Mouse (Mus musculus) cortical plate, adult 2 months (tissue): ENCODE measurements around the gene Pelp1. TPM values are rescaled to one million over a fixed set of nuclear protein-coding genes. Genes with fewer than 3 reads are reported as not detected.

Experiments used
- H3K27ac ChIP-seq: fragments of 200-500 bp; 2 replicates; pipeline ENCODE4 v1.5.1; 2012; ENCODE audit warnings: low read length, control low read depth, inconsistent platforms; ENCODE audit not compliant: insufficient read depth
- H3K4me1 ChIP-seq: fragments of 200-500 bp; 2 replicates; pipeline ENCODE4 v1.6.1; 2011; ENCODE audit warnings: low read length; ENCODE audit not compliant: control insufficient read depth, insufficient read depth
- H3K4me3 ChIP-seq: fragments of 200-500 bp; 2 replicates; pipeline ENCODE4 v1.5.1; 2011; ENCODE audit warnings: mild to moderate bottlenecking, low read length, control low read depth; ENCODE audit not compliant: insufficient read depth
- CTCF ChIP-seq: fragments of 200-500 bp; IDR thresholded peaks from 2 replicates; pipeline ENCODE4 v1.5.1; 2011; ENCODE audit warnings: mild to moderate bottlenecking, control low read depth, low read length; ENCODE audit not compliant: insufficient read depth; ENCODE audit errors: extremely low read depth
- POLR2A ChIP-seq: fragments of 200-500 bp; IDR thresholded peaks from 2 replicates; pipeline ENCODE4 v1.6.1; 2011; ENCODE audit warnings: mild to moderate bottlenecking, low read length, control low read depth; ENCODE audit not compliant: insufficient read depth; ENCODE audit errors: extremely low read depth
- polyA plus RNA-seq: library from polyadenylated mRNA; depleted of rRNA; stranded (reverse); fragments of >200 nt; gene quantifications from 2 replicates; pipeline ENCODE4 v1.2.3, GENCODE M21; 2012; rRNA removed

Gene Pelp1
- polyA plus RNA-seq, 1 experiment = 19.0 TPM

DNA sequence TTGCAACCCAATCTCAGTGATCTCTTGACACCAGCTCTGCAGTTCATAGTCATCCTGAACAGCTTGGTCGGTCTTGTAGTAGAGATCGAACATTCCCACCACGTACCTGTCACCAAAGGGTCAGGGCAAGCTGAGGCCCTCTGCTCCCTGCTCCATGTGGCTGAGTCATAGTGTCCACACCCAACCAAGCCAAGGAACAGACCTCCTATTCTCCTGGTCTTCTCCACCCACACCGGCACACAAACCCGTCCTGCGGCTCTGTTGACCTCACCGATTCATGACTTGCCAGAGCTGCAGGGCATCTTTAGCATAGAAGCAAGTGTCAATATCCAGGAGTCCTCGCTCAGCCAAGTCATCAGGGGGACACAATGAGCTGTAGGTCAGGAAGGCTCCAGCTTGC lies 64.3 kb downstream of the Pelp1 start:
- no peak overlapping the region for H3K4me3 ChIP-seq
- H3K27ac ChIP-seq = no peak overlapping the region
- no peak for TF ChIP-seq CTCF
- no peak for TF ChIP-seq POLR2A
- no peaks in the 10 kb centered on the region for H3K4me1 ChIP-seq

DNA sequence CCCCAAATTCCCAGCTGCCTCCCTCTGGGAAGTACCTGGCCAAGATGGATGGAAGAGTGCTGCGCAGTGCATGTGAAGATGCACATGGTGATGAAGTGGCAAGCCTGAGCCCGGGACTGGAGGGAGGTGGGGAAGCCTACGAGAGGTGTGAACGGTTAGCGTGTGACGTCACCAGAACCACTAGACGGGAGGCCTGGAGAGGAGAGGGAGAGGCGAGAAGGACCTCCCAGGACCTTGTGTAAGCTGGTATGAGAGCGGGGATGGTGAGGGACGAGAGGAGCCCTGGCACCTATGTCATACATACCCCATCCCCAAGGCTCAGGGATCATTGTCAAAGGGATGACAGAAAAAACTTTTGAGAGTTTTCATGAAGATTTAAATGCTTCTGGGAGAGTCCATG lies 64.8 kb downstream of the Pelp1 start:
- no peak overlapping the region for H3K4me3 ChIP-seq
- no peaks in the 10 kb centered on the region for H3K4me1 ChIP-seq
- no peak for TF ChIP-seq CTCF
- no peak for TF ChIP-seq POLR2A
- no peak overlapping the region for H3K27ac ChIP-seq

Other genes with a start within 250 kb of the Pelp1 start
- gene Slc16a11, start 197.3 kb downstream of the Pelp1 start, polyA plus RNA-seq = 57.4 and 62.1 TPM in 2 replicates
- 6.2 and 6.3 TPM in 2 replicates for gene Slc16a13, start 189.0 kb downstream of the Pelp1 start, polyA plus RNA-seq
- gene Bcl6b, start 180.2 kb downstream of the Pelp1 start, polyA plus RNA-seq = 1.2 and 1.4 TPM in 2 replicates
- gene 0610010K14Rik, start 172.1 kb downstream of the Pelp1 start, polyA plus RNA-seq = 65.5 and 68.4 TPM in 2 replicates
- 10.0 and 10.4 TPM in 2 replicates for gene Gm21988, start 170.2 kb downstream of the Pelp1 start, polyA plus RNA-seq
- gene Rnasek, start 170.2 kb downstream of the Pelp1 start, polyA plus RNA-seq = 330 and 337 TPM in 2 replicates
- 1.5 and 1.6 TPM in 2 replicates for gene Alox12, start 154.7 kb downstream of the Pelp1 start, polyA plus RNA-seq
- 0.08 TPM in 1 of 2 replicates, not detected in the other for gene Alox12e, start 87.4 kb downstream of the Pelp1 start, polyA plus RNA-seq
- gene Alox15, start 58.0 kb downstream of the Pelp1 start, polyA plus RNA-seq = 0.06 and 0.10 TPM in 2 replicates
- gene Arrb2, start 22.6 kb upstream of the Pelp1 start, polyA plus RNA-seq = 58.1 and 61.5 TPM in 2 replicates
- gene Med11, start 41.9 kb upstream of the Pelp1 start, polyA plus RNA-seq = 14.8 and 15.4 TPM in 2 replicates
- gene Zmynd15, start 49.4 kb upstream of the Pelp1 start, polyA plus RNA-seq = 0.44 and 0.47 TPM in 2 replicates
- 1.7 and 2.4 TPM in 2 replicates for gene Cxcl16, start 50.0 kb upstream of the Pelp1 start, polyA plus RNA-seq
- 0.44 and 0.95 TPM in 2 replicates for gene Tm4sf5, start 95.2 kb upstream of the Pelp1 start, polyA plus RNA-seq
- gene Vmo1, start 104.6 kb upstream of the Pelp1 start, polyA plus RNA-seq = 0.23 and 0.34 TPM in 2 replicates
- gene Gltpd2, start 109.2 kb upstream of the Pelp1 start, polyA plus RNA-seq = not detected in 2 replicates
- gene Psmb6, start 115.3 kb upstream of the Pelp1 start, polyA plus RNA-seq = 240 and 248 TPM in 2 replicates
- gene Gm40193, start 122.9 kb upstream of the Pelp1 start, polyA plus RNA-seq = not detected in 2 replicates
- gene Pld2, start 130.0 kb upstream of the Pelp1 start, polyA plus RNA-seq = 21.4 and 24.4 TPM in 2 replicates
- gene Mink1, start 152.8 kb upstream of the Pelp1 start, polyA plus RNA-seq = 318 and 325 TPM in 2 replicates
- gene 4930544D05Rik, start 205.8 kb upstream of the Pelp1 start, polyA plus RNA-seq = not detected in 2 replicates
- 0.19 and 0.27 TPM in 2 replicates for gene Chrne, start 209.2 kb upstream of the Pelp1 start, polyA plus RNA-seq
- gene Gp1ba, start 229.1 kb upstream of the Pelp1 start, polyA plus RNA-seq = not detected in 2 replicates
- gene Rnf167, start 237.2 kb upstream of the Pelp1 start, polyA plus RNA-seq = 124 and 128 TPM in 2 replicates
- gene Slc25a11, start 237.4 kb upstream of the Pelp1 start, polyA plus RNA-seq = 139 and 143 TPM in 2 replicates
- 270 and 277 TPM in 2 replicates for gene Pfn1, start 244.6 kb upstream of the Pelp1 start, polyA plus RNA-seq
- 26.4 and 26.6 TPM in 2 replicates for gene Eno3, start 247.2 kb upstream of the Pelp1 start, polyA plus RNA-seq